Mouse (Mus musculus) mammary gland, adult 2 months (tissue): ENCODE measurements around the gene Gm8122. TPM values are rescaled to one million over a fixed set of nuclear protein-coding genes. Genes with fewer than 3 reads are reported as not detected.

Source experiments
- polyA plus RNA-seq: library from polyadenylated mRNA; depleted of rRNA; stranded (reverse); fragments of >200 nt; gene quantifications from 2 replicates; pipeline ENCODE4 v1.2.3, GENCODE M21; 2012; ENCODE audit warnings: low replicate concordance; rRNA removed

Gm8122 gene
- polyA plus RNA-seq: not detected in 2 replicates

DNA sequence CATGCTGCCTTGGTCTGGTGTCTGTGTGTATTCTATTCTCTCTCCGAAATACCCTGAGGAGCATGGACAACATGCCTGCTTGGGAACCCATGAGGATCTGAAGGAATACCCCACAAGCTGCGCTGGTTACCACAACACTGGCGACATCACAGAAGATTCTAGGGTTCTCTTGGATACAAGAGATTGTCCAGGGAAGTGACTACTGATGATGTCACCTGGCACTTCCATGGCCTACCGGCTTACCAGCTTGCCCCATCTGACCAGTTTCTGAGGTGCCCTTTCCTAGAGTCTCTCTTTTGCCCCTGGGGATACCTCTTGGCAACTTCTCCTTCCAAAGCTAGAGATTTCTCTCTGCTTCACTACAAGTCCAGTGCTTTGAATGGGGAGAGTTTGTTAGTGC lies at the start of gene Gm8122:
TSS of gene Gm8122 (minus strand) at position 101 of the 400 bp plus-strand sequence.

DNA sequence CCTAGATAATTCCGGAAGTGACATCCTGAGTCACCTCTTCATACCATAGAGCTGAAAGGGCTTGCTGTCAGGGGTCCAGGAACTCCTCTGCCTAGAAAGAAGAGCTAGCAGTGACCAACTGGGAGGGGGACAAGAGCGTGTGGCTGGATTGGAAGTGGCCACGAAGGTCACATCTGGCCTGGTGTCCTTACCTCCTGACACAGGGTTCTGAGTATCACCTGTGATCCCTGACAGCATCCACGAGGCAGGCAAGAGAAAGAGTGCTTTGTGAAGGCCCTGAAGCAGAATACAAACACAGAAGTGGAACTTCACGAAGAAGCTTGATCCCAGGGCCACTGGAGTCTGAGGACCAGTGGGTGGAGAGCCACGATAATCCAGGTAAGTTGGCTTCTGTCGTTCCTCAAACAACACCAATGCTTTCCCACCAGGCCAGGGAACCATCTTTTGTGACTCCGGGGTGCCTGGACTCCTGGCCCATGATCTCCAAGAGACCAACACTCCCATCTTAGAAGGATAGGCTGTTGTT lies 39.9 kb upstream of the Gm8122 start, which contains the start of gene Gm9732:
TSS of gene Gm9732 (plus strand) at position 51 of the 526 bp plus-strand sequence.

DNA sequence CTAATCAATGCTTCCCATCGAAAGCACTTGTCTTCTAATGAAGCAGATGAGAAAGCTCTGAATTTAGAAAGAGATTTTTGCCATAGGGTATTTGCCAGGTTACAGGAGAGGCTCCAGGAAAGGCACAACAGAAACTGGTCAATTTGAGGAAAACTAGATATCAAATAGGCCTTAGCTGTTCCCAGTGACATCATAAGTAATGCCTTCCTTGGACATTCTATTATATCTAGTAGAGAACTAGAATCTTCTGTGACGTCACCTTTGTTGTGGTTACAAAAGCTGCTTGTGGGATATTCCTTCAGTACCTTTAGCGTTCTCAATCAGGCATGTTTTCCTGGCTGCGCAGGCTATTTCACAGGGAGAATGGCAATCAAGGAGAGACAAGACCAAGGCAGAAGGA lies 23.2 kb upstream of the Gm8122 start, which contains the start of gene Gm8126:
TSS of gene Gm8126 (plus strand) at position 301 of the 400 bp plus-strand sequence.

Other genes starting within 250 kb of the Gm8122 start
- gene Gm8082, start 241.7 kb downstream of the Gm8122 start, polyA plus RNA-seq: not detected in 2 replicates
- gene Gm10376, start 219.7 kb downstream of the Gm8122 start, polyA plus RNA-seq: not detected in 2 replicates
- gene Gm8094, start 158.7 kb downstream of the Gm8122 start, polyA plus RNA-seq: not detected in 2 replicates
- not detected in 2 replicates for gene Gm8104, start 134.7 kb downstream of the Gm8122 start, polyA plus RNA-seq
- not detected in 2 replicates for gene Gm7233, start 55.4 kb downstream of the Gm8122 start, polyA plus RNA-seq
- not detected in 2 replicates for gene Gm8126, start 23.3 kb upstream of the Gm8122 start, polyA plus RNA-seq
- gene Gm9732, start 39.7 kb upstream of the Gm8122 start, polyA plus RNA-seq: not detected in 2 replicates
- not detected in 2 replicates for gene Gm8127, start 58.5 kb upstream of the Gm8122 start, polyA plus RNA-seq
- not detected in 2 replicates for gene 1700001F09Rik, start 112.5 kb upstream of the Gm8122 start, polyA plus RNA-seq
- gene Gm8138, start 181.0 kb upstream of the Gm8122 start, polyA plus RNA-seq: not detected in 2 replicates